Mouse (Mus musculus): ENCODE results near the gene Gjc2. TPM values are rescaled to one million over a fixed set of nuclear protein-coding genes. Genes with fewer than 3 reads are reported as not detected.

The Gjc2 gene
- polyA plus RNA-seq, 1 experiment = 0.03 TPM

DNA sequence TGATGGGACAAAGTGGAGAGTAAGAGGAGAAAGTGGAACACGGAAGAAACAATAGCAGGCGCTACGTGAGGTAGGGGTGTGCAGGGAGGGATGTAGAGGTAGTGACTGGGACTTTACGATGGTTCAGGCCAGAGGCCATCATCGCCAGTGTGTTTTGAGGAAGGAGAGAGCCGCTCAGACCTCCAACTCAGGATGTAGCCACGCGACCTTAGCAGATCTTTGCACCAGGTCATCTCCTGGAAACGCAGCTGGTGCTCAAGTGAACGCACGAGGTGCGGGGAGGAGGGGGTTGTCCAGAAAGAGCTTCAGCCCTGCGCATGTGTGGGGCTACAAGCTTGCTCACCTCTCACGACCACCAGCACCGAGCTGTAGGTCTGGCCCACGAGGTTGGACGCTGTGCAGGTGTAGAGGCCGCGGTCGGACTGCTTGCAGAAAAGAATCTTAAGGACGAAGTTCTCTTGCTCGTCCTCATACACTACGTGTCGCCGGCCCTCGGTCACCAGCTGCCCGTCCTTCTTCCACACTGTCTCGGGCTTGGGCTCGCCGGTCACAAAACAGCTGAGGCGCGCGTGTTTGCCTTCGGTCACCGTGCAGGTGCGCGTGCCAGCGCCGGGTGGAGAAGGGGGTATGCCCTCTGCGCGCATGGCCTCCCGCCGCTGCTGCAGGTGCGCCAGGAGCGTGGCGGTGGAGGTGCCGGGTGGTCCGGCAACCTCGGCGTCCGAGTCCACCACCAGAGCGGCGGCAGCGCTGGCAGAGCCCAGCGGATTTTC is 47.8 kb downstream of the Gjc2 start:
- no peaks in the 10 kb centered on the region for H3K36me3 ChIP-seq (ENCODE audit: control insufficient read depth)
- no peaks in the 10 kb centered on the region for H3K4me1 ChIP-seq (ENCODE audit: control insufficient read depth)
- H3K27me3 ChIP-seq (ENCODE audit: control insufficient read depth) = peaks cover 64% of the 10 kb centered on the region
- H3K9me3 ChIP-seq (ENCODE audit: control insufficient read depth, low read length) = no peaks in the 10 kb centered on the region
- TF ChIP-seq TAL1 (IDR thresholded peaks at IDR 0.05; ENCODE audit: low read length) = no peak
- no peak for TF ChIP-seq GATA1 (IDR thresholded peaks at IDR 0.05; ENCODE audit: low read length)
- no peak overlapping the region for H3K4me3 ChIP-seq (replicated peaks)

- H3K27me3 ChIP-seq (ENCODE audit: control insufficient read depth) = peaks cover 64% of the 10 kb centered on the region
- no peak for TF ChIP-seq GATA1 (IDR thresholded peaks at IDR 0.05; ENCODE audit: low read length)
- no peak; the same call in 2 of the 3 replicates for TF ChIP-seq TAL1 (IDR thresholded peaks at IDR 0.05; ENCODE audit: low read length)
These were observed 48.5 kb downstream of the Gjc2 start for GRCm38 (mm10) chr11:59134373-59134997.

DNA sequence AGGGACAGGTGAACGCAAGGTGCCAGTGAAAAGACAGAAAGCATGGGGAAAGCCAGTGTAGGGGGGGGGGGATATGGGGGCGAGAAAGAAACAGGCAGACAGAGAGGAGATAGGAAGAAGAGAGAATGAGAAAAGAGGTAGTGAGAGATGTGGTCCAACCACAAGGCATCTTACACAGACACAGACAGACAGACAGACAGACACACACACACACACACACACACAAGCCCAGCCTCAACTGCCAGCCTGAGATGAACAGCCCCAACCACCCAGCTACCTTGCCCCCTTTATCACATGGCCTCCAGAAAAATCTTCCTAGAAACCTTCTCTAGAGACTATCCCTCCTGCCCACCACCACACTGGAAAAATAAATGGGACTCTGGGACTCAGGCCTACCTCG is 50.9 kb downstream of the Gjc2 start:
- TF ChIP-seq TAL1 (IDR thresholded peaks at IDR 0.05; ENCODE audit: low read length) (no peak), GATA1 (IDR thresholded peaks at IDR 0.05; ENCODE audit: low read length) (no peak)
- Histone ChIP-seq H3K36me3 (ENCODE audit: control insufficient read depth) (no peaks in the 10 kb centered on the region), H3K27me3 (ENCODE audit: control insufficient read depth) (peaks cover 49% of the 10 kb centered on the region), H3K9me3 (ENCODE audit: control insufficient read depth, low read length) (no peaks in the 10 kb centered on the region), H3K4me1 (ENCODE audit: control insufficient read depth) (no peaks in the 10 kb centered on the region), H3K4me3 (replicated peaks) (no peak overlapping the region)

More at GRCm38 (mm10) chr11:59134373-59134997, 48.5 kb downstream of the Gjc2 start:
- Histone ChIP-seq H3K4me3 (replicated peaks) (no peak overlapping the region), H3K36me3 (ENCODE audit: control insufficient read depth) (no peaks in the 10 kb centered on the region), H3K9me3 (ENCODE audit: control insufficient read depth, low read length) (no peaks in the 10 kb centered on the region), H3K4me1 (ENCODE audit: control insufficient read depth) (no peaks in the 10 kb centered on the region)

DNA sequence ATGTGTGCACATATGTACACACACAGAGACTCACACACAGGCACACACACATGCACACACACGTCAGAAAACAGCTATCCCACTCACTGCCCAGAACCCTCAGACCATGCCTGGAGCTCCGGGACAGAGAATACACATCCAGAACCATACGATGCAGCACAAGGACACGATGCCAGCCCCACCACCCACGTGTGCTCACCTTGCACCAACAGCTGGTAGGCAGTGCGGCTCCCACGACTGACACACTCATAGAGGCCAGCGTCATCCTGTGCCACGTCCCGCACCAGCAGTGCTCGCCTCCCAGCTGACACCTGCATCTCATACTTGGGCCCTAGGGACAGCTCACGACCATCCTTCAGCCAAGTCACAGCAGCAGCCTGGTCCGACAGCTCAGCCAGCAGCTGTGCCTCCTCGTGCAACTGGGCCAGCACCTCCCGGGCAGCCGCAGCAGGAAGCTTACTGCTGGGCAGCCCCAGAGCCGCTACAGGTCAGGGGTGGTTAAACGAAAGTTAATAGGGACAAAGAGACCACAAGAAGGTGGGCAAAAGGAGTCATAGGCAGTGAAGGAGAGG is 51.6 kb downstream of the Gjc2 start:
- Histone ChIP-seq H3K36me3 (ENCODE audit: control insufficient read depth) (no peaks in the 10 kb centered on the region), H3K4me1 (ENCODE audit: control insufficient read depth) (no peaks in the 10 kb centered on the region), H3K27me3 (ENCODE audit: control insufficient read depth) (peaks cover 43% of the 10 kb centered on the region), H3K9me3 (ENCODE audit: control insufficient read depth, low read length) (no peaks in the 10 kb centered on the region), H3K4me3 (replicated peaks) (no peak overlapping the region)
- no peak for TF ChIP-seq TAL1 (IDR thresholded peaks at IDR 0.05; ENCODE audit: low read length)
- TF ChIP-seq GATA1 (IDR thresholded peaks at IDR 0.05; ENCODE audit: low read length) = no peak

- Histone ChIP-seq H3K36me3 (ENCODE audit: control insufficient read depth) (no peaks in the 10 kb centered on the region), H3K27me3 (ENCODE audit: control insufficient read depth) (peaks cover 36% of the 10 kb centered on the region), H3K4me3 (replicated peaks) (no peak overlapping the region), H3K4me1 (ENCODE audit: control insufficient read depth) (no peaks in the 10 kb centered on the region), H3K9me3 (ENCODE audit: control insufficient read depth, low read length) (no peaks in the 10 kb centered on the region)
- TF ChIP-seq GATA1 (IDR thresholded peaks at IDR 0.05; ENCODE audit: low read length) (no peak), TAL1 (IDR thresholded peaks at IDR 0.05; ENCODE audit: low read length) (no peak)
These were observed 52.2 kb downstream of the Gjc2 start for GRCm38 (mm10) chr11:59130782-59131181.

Other genes with a start within 250 kb of the Gjc2 start
- 58.5 and 75.1 TPM in 2 replicates for gene Rnf187, start 244.3 kb downstream of the Gjc2 start, polyA plus RNA-seq (2012)
- 5.1 and 5.4 TPM in 2 replicates for gene Hist3h2ba, start 234.3 kb downstream of the Gjc2 start, polyA plus RNA-seq (2012)
- gene Hist3h2a, start 228.5 kb downstream of the Gjc2 start, polyA plus RNA-seq (2012) = 5.7 and 9.8 TPM in 2 replicates
- gene Trim17, start 228.5 kb downstream of the Gjc2 start, polyA plus RNA-seq (2012) = 0.14 TPM in 1 of 2 replicates, not detected in the other
- gene Trim11, start 205.1 kb downstream of the Gjc2 start, polyA plus RNA-seq (2012) = 1.0 and 1.2 TPM in 2 replicates
- 0.01 and 0.03 TPM in 2 replicates for gene Obscn, start 46.8 kb downstream of the Gjc2 start, polyA plus RNA-seq (2012)
- 2.9 and 3.3 TPM in 2 replicates for gene Iba57, start 19.5 kb downstream of the Gjc2 start, polyA plus RNA-seq (2012)
- gene Guk1, start 9.0 kb upstream of the Gjc2 start, polyA plus RNA-seq (2012) = 1.9 and 3.8 TPM in 2 replicates
- 4.0 and 5.3 TPM in 2 replicates for gene Mrpl55, start 19.3 kb upstream of the Gjc2 start, polyA plus RNA-seq (2012)
- gene 2310033P09Rik, start 25.1 kb upstream of the Gjc2 start, polyA plus RNA-seq (2012) = 6.9 and 8.6 TPM in 2 replicates
- 10.0 and 10.5 TPM in 2 replicates for gene Arf1, start 45.1 kb upstream of the Gjc2 start, polyA plus RNA-seq (2012)
- gene Wnt3a, start 107.5 kb upstream of the Gjc2 start, polyA plus RNA-seq (2012) = 0.02 TPM in 1 of 2 replicates, not detected in the other
- not detected in 2 replicates for gene Wnt9a, start 123.7 kb upstream of the Gjc2 start, polyA plus RNA-seq (2012)
- gene Prss38, start 192.4 kb upstream of the Gjc2 start, polyA plus RNA-seq (2012) = 0.06 TPM in 1 of 2 replicates, not detected in the other